Mouse (Mus musculus) ES-E14 (cell line): ENCODE results near the gene Elk4. TPM values are rescaled to one million over a fixed set of nuclear protein-coding genes. Genes with fewer than 3 reads are reported as not detected.

ENCODE experiments used
- DNase-seq: peaks from one replicate; pipeline ENCODE4 v3.0.0-alpha.2; 2013; ENCODE audit warnings: low read depth, low spot score
- H3K27ac ChIP-seq: 2 replicates; pipeline ENCODE4 v1.5.1; 2012; ENCODE audit warnings: low read depth, mild to moderate bottlenecking, low read length, moderate library complexity, mixed read lengths; ENCODE audit not compliant: poor library complexity, insufficient read depth, severe bottlenecking
- H3K36me3 ChIP-seq: 2 replicates; pipeline ENCODE4 v1.6.1; 2012; ENCODE audit warnings: mild to moderate bottlenecking, low read length, moderate library complexity, mixed read lengths; ENCODE audit not compliant: control insufficient read depth, poor library complexity, insufficient read depth, severe bottlenecking
- H3K4me1 ChIP-seq, 2 experiments: fragments of 150-350 bp in 1 of 2; sonication (generic) in 1 of 2; 2 replicates each; pipeline ENCODE4 v1.6.1; 2012; ENCODE audit warnings: low read length in 2 of 2, mild to moderate bottlenecking in 1 of 2, mixed read lengths in 1 of 2; ENCODE audit not compliant: control insufficient read depth in 2 of 2, insufficient read depth in 2 of 2, poor library complexity in 1 of 2
- H3K4me3 ChIP-seq, 2 experiments: fragments of 150-350 bp in 1 of 2; sonication (generic) in 1 of 2; 2 replicates each; pipeline ENCODE4 v1.5.1; 2012; ENCODE audit warnings: low read length in 2 of 2, low read depth in 1 of 2, mild to moderate bottlenecking in 1 of 2, mixed read lengths in 1 of 2; ENCODE audit not compliant: insufficient read depth in 1 of 2, poor library complexity in 1 of 2, severe bottlenecking in 1 of 2
- H3K9ac ChIP-seq: 2 replicates; pipeline ENCODE4 v1.6.1; 2012; ENCODE audit warnings: low read depth, mild to moderate bottlenecking, low read length, mixed read lengths; ENCODE audit not compliant: poor library complexity, insufficient read depth, severe bottlenecking
- H3K9me3 ChIP-seq: fragments of 150-350 bp; sonication (generic); 2 replicates; pipeline ENCODE4 v1.6.1; 2012; ENCODE audit warnings: low read depth, mild to moderate bottlenecking, low read length; ENCODE audit not compliant: control insufficient read depth, insufficient read depth
- CHD2 ChIP-seq: IDR thresholded peaks from 2 replicates; pipeline ENCODE4 v1.6.1; 2014; ENCODE audit warnings: mild to moderate bottlenecking, low read depth, low read length, inconsistent platforms
- HCFC1 ChIP-seq: IDR thresholded peaks from 2 replicates; pipeline ENCODE4 v1.6.1; 2012; ENCODE audit warnings: low read length, inconsistent platforms, borderline replicate concordance; ENCODE audit not compliant: insufficient read depth
- MAFK ChIP-seq: IDR thresholded peaks from 2 replicates; pipeline ENCODE4 v1.6.1; 2014; ENCODE audit warnings: mild to moderate bottlenecking, low read depth, low read length, inconsistent platforms; ENCODE audit not compliant: insufficient read depth
- ZC3H11A ChIP-seq: IDR thresholded peaks from 2 replicates; pipeline ENCODE4 v1.6.1; 2012; ENCODE audit warnings: low read depth, mild to moderate bottlenecking, inconsistent platforms, low read length, borderline replicate concordance
- ZNF384 ChIP-seq: IDR thresholded peaks from 2 replicates; pipeline ENCODE4 v1.6.1; 2012; ENCODE audit warnings: low read depth, low read length, inconsistent platforms
- in situ Hi-C, 2 experiments: fragments of 600-800 bp; cut with MboI; formaldehyde crosslinking; loops; one replicate each; pipeline ENCODE4 v1.15.1; 2025; ENCODE audit warnings: low sequenced_read_pairs in 2 of 2, inconsistent platforms in 1 of 2; ENCODE audit not compliant: unreplicated experiment in 2 of 2
- total RNA-seq: library from RNA; depleted of rRNA; stranded (reverse); fragments of 300-350 nt; gene quantifications from 2 replicates; pipeline ENCODE4 v1.2.3, GENCODE M21; 2012

The Elk4 gene
- total RNA-seq, 1 experiment: 14.7 TPM

DNA sequence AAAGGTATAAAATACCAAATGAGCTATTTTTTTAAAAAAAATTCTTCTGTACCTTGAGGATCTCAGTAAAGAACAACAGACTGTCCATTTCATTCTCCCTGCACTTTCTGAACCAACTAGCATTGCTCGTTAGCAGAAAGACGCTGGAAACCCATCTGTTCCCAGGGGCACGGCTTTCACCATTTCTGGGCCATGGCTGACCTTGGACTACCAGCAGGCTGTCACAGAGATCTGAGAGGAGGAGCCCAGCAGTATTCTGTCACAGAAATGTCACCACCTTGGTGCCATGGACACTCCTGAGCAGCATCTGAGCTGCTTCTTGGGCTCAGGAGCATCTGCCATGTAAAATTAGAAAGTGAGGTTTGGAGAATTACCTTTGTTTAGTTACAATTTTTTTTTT, 30.3 kb downstream of the Elk4 start:
- no peaks in the 10 kb centered on the region for H3K4me1 ChIP-seq
- H3K9ac ChIP-seq: no peak overlapping the region
- TF ChIP-seq ZC3H11A: no peak
- TF ChIP-seq ZNF384: no peak
- TF ChIP-seq CHD2: no peak
- in situ Hi-C loops: no loop called here
- no peaks in the 10 kb centered on the region for H3K9me3 ChIP-seq
- no peak overlapping the region for H3K4me3 ChIP-seq
- no peaks in the 10 kb centered on the region for H3K36me3 ChIP-seq
- no peak overlapping the region for H3K27ac ChIP-seq
- no peak for DNase-seq

DNA sequence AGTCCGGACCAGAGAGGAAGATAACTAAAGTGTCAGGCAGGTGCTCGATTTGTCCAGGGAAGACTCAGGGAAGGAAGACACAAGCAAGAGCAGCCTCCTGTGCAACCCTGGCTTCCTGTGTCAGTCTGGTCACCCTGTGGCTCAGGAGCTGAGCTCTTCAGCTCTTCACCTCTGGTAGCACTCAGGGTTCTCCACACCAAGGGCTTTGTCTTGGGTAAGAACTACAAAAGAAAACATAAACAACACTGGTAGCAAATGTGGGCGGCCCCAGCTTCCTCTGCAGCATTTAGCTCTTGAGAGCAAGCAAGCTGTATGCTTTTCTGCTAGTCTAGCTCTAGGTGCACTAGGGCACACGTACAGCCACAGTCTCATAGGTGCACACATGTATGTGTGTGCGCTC, 31.3 kb downstream of the Elk4 start:
- H3K27ac ChIP-seq: no peak overlapping the region
- TF ChIP-seq ZC3H11A: no peak
- no peak for TF ChIP-seq MAFK
- TF ChIP-seq CHD2: no peak
- no peak for TF ChIP-seq HCFC1
- TF ChIP-seq ZNF384: no peak
- no peak for DNase-seq
- in situ Hi-C loops: no loop called here
- H3K4me3 ChIP-seq: no peak overlapping the region
- no peaks in the 10 kb centered on the region for H3K4me1 ChIP-seq
- H3K36me3 ChIP-seq: no peaks in the 10 kb centered on the region
- H3K9me3 ChIP-seq: no peaks in the 10 kb centered on the region
- H3K9ac ChIP-seq: no peak overlapping the region

DNA sequence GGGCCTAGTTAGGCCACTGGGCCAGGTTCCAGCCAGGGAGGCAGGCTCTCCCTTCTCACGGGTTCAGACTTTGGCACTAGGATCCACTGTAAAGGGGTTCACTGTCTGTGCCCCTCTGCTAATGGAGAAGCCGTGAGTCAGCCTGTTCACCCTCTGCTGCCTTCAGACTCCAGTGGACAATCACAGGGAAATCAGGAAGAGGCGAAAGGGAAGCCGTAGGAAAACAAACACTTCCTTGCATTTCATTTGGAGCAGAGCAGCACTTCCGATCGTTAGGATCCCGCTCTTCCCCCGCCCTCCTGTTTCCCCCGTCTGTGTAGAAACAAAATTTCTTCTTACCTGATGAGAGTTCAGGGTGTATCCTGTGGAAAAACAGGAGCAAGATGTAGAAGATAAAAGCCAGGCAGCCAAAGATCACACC, 32.8 kb downstream of the Elk4 start:
- Histone ChIP-seq H3K9ac (no peak overlapping the region), H3K36me3 (no peaks in the 10 kb centered on the region), H3K4me1 (no peaks in the 10 kb centered on the region), H3K4me3 (no peak overlapping the region), H3K9me3 (no peaks in the 10 kb centered on the region), H3K27ac (no peak overlapping the region)
- TF ChIP-seq ZNF384 (no peak), CHD2 (no peak), ZC3H11A (no peak), MAFK (no peak), HCFC1 (no peak)
- no peak for DNase-seq
- in situ Hi-C loops: loop anchor here in 1 of 2 experiments (10.0 kb wide), 1 partner anchor 45 kb away; no protein-coding TSS in a partner anchor

GRCm38 (mm10) chr1:132043759-132044158, 36.4 kb downstream of the Elk4 start:
- TF ChIP-seq HCFC1 (no peak), CHD2 (no peak), ZC3H11A (no peak), ZNF384 (no peak), MAFK (no peak)

GRCm38 (mm10) chr1:132046143-132046735, 38.8 kb downstream of the Elk4 start:
- TF ChIP-seq ZNF384: no peak
- TF ChIP-seq ZC3H11A: peak; percentile 63; the same call in 1 of the 2 replicates
- H3K4me1 ChIP-seq: no peaks in the 10 kb centered on the region
- H3K9me3 ChIP-seq: no peaks in the 10 kb centered on the region
- no peak overlapping the region for H3K4me3 ChIP-seq
- H3K36me3 ChIP-seq: no peaks in the 10 kb centered on the region
- H3K27ac ChIP-seq: no peak overlapping the region
- DNase-seq: peak; percentile 29
- H3K9ac ChIP-seq: no peak overlapping the region
- in situ Hi-C loops: loop anchor here in 1 of 2 experiments (10.0 kb wide), 1 partner anchor 51 kb away; no protein-coding TSS in a partner anchor

More at GRCm38 (mm10) chr1:132043759-132044158, 36.4 kb downstream of the Elk4 start:
- in situ Hi-C loops: loop anchor here in 1 of 2 experiments (10.0 kb wide), 1 partner anchor 49 kb away; no protein-coding TSS in a partner anchor
- no peak for DNase-seq
- Histone ChIP-seq H3K9ac (no peak overlapping the region), H3K9me3 (no peaks in the 10 kb centered on the region), H3K27ac (no peak overlapping the region), H3K4me1 (no peaks in the 10 kb centered on the region), H3K4me3 (no peak overlapping the region), H3K36me3 (no peaks in the 10 kb centered on the region)
